22 mouse cellular contexts compared by ENCODE assay signal in the genomic region with DNA sequence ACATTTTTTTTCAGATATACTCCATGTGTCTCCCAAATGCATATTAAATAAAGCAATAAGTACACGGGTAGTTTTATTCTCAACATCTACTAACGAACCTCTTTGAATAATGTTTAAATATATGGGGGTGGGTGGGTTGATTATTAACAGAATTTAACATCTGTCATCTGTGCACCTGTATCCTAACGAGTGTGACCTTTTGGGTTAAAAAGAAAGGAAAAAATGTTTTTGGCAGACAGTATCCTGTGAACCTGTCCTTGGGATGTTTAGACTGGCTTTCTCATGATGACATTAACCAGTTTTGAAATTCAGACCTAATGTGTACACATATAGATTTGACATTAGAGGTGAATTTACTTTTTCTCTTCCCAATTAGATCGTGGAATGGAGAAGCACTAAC.
DNase-seq lines count a peak whose midpoint lies in the region; ATAC-seq and TF ChIP-seq lines count a peak whose summit lies in the region.
"Had no signal": no experiment of that assay in that cellular context is flagged by ENCODE, and none has a peak within 500 bp of the region (broad histone marks: within the 10 kb centered on the region; RNA-seq: fewer than 3 reads in every experiment).

No protein-coding gene starts in this region.

- H3K36me3 ChIP-seq in liver, adult 2 months (ENCODE audit: control insufficient read depth, insufficient read depth, low read length), result no peaks in the 10 kb centered on the region
- no peaks in the 10 kb centered on the region for H3K36me3 ChIP-seq in liver, embryonic 12.5 days
- no peaks in the 10 kb centered on the region for H3K36me3 ChIP-seq in liver, postnatal 0 days (replicated peaks; ENCODE audit: insufficient read depth, low read length)
- no peaks in the 10 kb centered on the region for H3K36me3 ChIP-seq in liver, embryonic 11.5 days (ENCODE audit: control insufficient read depth, insufficient read depth, low read length)
- H3K36me3 ChIP-seq in midbrain, embryonic 10.5 days, result no peaks in the 10 kb centered on the region
- H3K36me3 ChIP-seq in midbrain, embryonic 16.5 days (ENCODE audit: control insufficient read depth, insufficient read depth, low read length), result no peaks in the 10 kb centered on the region
- H3K36me3 ChIP-seq in midbrain, embryonic 11.5 days (ENCODE audit: control insufficient read depth, insufficient read depth, low read length), result no peaks in the 10 kb centered on the region
- H3K36me3 ChIP-seq in midbrain, embryonic 15.5 days (replicated peaks), result no peaks in the 10 kb centered on the region
- H3K36me3 ChIP-seq: G1E had no signal

- H3K9me3 ChIP-seq in liver, embryonic 12.5 days (replicated peaks), result no peaks in the 10 kb centered on the region
- no peaks in the 10 kb centered on the region for H3K9me3 ChIP-seq in liver, postnatal 0 days (ENCODE audit: low read length)
- no peaks in the 10 kb centered on the region for H3K9me3 ChIP-seq in liver, embryonic 11.5 days (ENCODE audit: control insufficient read depth, low read length)
- no peaks in the 10 kb centered on the region for H3K9me3 ChIP-seq in midbrain, embryonic 10.5 days (replicated peaks)
- no peaks in the 10 kb centered on the region for H3K9me3 ChIP-seq in midbrain, embryonic 16.5 days (replicated peaks; ENCODE audit: control insufficient read depth, low read length, poor library complexity, severe bottlenecking)
- no peaks in the 10 kb centered on the region for H3K9me3 ChIP-seq in midbrain, embryonic 11.5 days (ENCODE audit: control insufficient read depth, low read length)
- no peaks in the 10 kb centered on the region for H3K9me3 ChIP-seq in midbrain, embryonic 15.5 days

- WGBS in liver, adult 2 months, result 27% methylated on average over 4 of the region's 4 CpGs
- WGBS in liver, embryonic 12.5 days (ENCODE audit: insufficient replicate concordance), result 54% methylated on average over 4 of the region's 4 CpGs
- 51% methylated on average over 4 of the region's 4 CpGs for WGBS in liver, postnatal 0 days (ENCODE audit: insufficient replicate concordance)
- WGBS in liver, embryonic 11.5 days, result 73% methylated on average over 4 of the region's 4 CpGs
- 81% methylated on average over 4 of the region's 4 CpGs for WGBS in midbrain, embryonic 10.5 days
- WGBS in midbrain, embryonic 16.5 days, result 65% methylated on average over 4 of the region's 4 CpGs
- 78% methylated on average over 4 of the region's 4 CpGs for WGBS in midbrain, embryonic 11.5 days
- 60% methylated on average over 4 of the region's 4 CpGs for WGBS in midbrain, embryonic 15.5 days

- no peak overlapping the region for H3K4me2 ChIP-seq in liver, embryonic 12.5 days
- no peak overlapping the region for H3K4me2 ChIP-seq in liver, postnatal 0 days (ENCODE audit: low read depth, low read length)
- no peak overlapping the region for H3K4me2 ChIP-seq in liver, embryonic 11.5 days
- H3K4me2 ChIP-seq in midbrain, embryonic 16.5 days (ENCODE audit: low read length), result no peak overlapping the region
- no peak overlapping the region for H3K4me2 ChIP-seq in midbrain, embryonic 11.5 days
- no peak overlapping the region for H3K4me2 ChIP-seq in midbrain, embryonic 15.5 days

- DNase-seq in liver, adult 2 months (ENCODE audit: extremely low read depth, low read depth, low spot score), result peak; percentile 54
- no peak for DNase-seq in liver, postnatal 0 days
- no peak for DNase-seq in liver, embryonic 11.5 days (ENCODE audit: low spot score)
- DNase-seq in midbrain, embryonic 10.5 days (ENCODE audit: low spot score), result no peak
- peak; percentile 72 for DNase-seq in midbrain, embryonic 11.5 days (ENCODE audit: low spot score, missing footprints)
- DNase-seq: adrenal gland, adult 2 months; adrenal gland, adult 8-10 months; adrenal gland, postnatal 10 days; adrenal gland, postnatal 14 days; adrenal gland, postnatal 25 days; adrenal gland, postnatal 36 days; B cell, adult 2 months; cerebellum, adult 11 months; cerebellum, adult 11-12 months had no signal

- no peak for ATAC-seq in liver, embryonic 12.5 days
- peak; percentile 69 for ATAC-seq in liver, postnatal 0 days
- ATAC-seq in liver, embryonic 11.5 days (replicated peaks; ENCODE audit: low FRiP score), result no peak
- no peak for ATAC-seq in midbrain, embryonic 16.5 days
- no peak for ATAC-seq in midbrain, embryonic 11.5 days (ENCODE audit: low FRiP score)
- ATAC-seq in midbrain, embryonic 15.5 days (replicated peaks), result no peak
- ATAC-seq: activated CD4-positive, CD25-positive, alpha-beta regulatory T cell, adult 4 months; CD4-positive, CD25-positive, alpha-beta regulatory T cell, adult 4 months; Patski had no signal

- H3K27ac ChIP-seq in liver, adult 2 months (replicated peaks; ENCODE audit: insufficient read depth, low read depth, low read length), result no peak overlapping the region
- no peak overlapping the region for H3K27ac ChIP-seq in liver, embryonic 12.5 days
- H3K27ac ChIP-seq in liver, postnatal 0 days (ENCODE audit: low read depth), result no peak overlapping the region
- H3K27ac ChIP-seq in liver, embryonic 11.5 days (ENCODE audit: low read depth, low read length), result no peak overlapping the region
- H3K27ac ChIP-seq in midbrain, embryonic 10.5 days (replicated peaks), result peak overlapping the region; percentile 73; the same call in 1 of the 2 replicates
- no peak overlapping the region for H3K27ac ChIP-seq in midbrain, embryonic 16.5 days (ENCODE audit: low read length)
- H3K27ac ChIP-seq in midbrain, embryonic 11.5 days (ENCODE audit: low read depth, low read length), result no peak overlapping the region; the same call in 1 of the 2 replicates
- no peak overlapping the region for H3K27ac ChIP-seq in midbrain, embryonic 15.5 days

- no peak overlapping the region for H3K9ac ChIP-seq in liver, adult 2 months (ENCODE audit: low read depth, low read length)
- H3K9ac ChIP-seq in liver, embryonic 12.5 days, result no peak overlapping the region
- H3K9ac ChIP-seq in liver, postnatal 0 days (replicated peaks), result no peak overlapping the region
- H3K9ac ChIP-seq in liver, embryonic 11.5 days (ENCODE audit: low read depth, low read length), result no peak overlapping the region
- H3K9ac ChIP-seq in midbrain, embryonic 16.5 days (ENCODE audit: low read depth, low read length), result no peak overlapping the region
- no peak overlapping the region for H3K9ac ChIP-seq in midbrain, embryonic 11.5 days (ENCODE audit: low read length)
- H3K9ac ChIP-seq in midbrain, embryonic 15.5 days, result no peak overlapping the region

- no peak overlapping the region for H3K4me3 ChIP-seq in liver, adult 2 months (ENCODE audit: insufficient read depth, low read depth, low read length)
- H3K4me3 ChIP-seq in liver, embryonic 12.5 days, result no peak overlapping the region
- no peak overlapping the region for H3K4me3 ChIP-seq in liver, postnatal 0 days (ENCODE audit: low read depth, low read length)
- H3K4me3 ChIP-seq in liver, embryonic 11.5 days (ENCODE audit: low read depth, low read length), result no peak overlapping the region
- H3K4me3 ChIP-seq in midbrain, embryonic 10.5 days, result no peak overlapping the region
- no peak overlapping the region for H3K4me3 ChIP-seq in midbrain, embryonic 16.5 days (ENCODE audit: low read depth, low read length)
- no peak overlapping the region for H3K4me3 ChIP-seq in midbrain, embryonic 11.5 days (ENCODE audit: low read depth, low read length)
- H3K4me3 ChIP-seq in midbrain, embryonic 15.5 days, result no peak overlapping the region

- H3K79me2 ChIP-seq in liver, adult 2 months (ENCODE audit: control insufficient read depth, insufficient read depth, low read length), result no peaks in the 10 kb centered on the region

- H3K4me1 ChIP-seq in liver, adult 2 months (ENCODE audit: control insufficient read depth, insufficient read depth, low read length), result peaks cover 2% of the 10 kb centered on the region; the same call in 1 of the 2 replicates
- H3K4me1 ChIP-seq in liver, embryonic 12.5 days, result no peaks in the 10 kb centered on the region
- H3K4me1 ChIP-seq in liver, postnatal 0 days (ENCODE audit: insufficient read depth), result no peaks in the 10 kb centered on the region
- no peaks in the 10 kb centered on the region for H3K4me1 ChIP-seq in liver, embryonic 11.5 days (replicated peaks; ENCODE audit: control insufficient read depth, insufficient read depth, low read length)
- H3K4me1 ChIP-seq in midbrain, embryonic 10.5 days, result peaks cover 24% of the 10 kb centered on the region
- no peaks in the 10 kb centered on the region for H3K4me1 ChIP-seq in midbrain, embryonic 16.5 days (ENCODE audit: control insufficient read depth, insufficient read depth, low read length)
- peaks cover 10% of the 10 kb centered on the region for H3K4me1 ChIP-seq in midbrain, embryonic 11.5 days (ENCODE audit: control insufficient read depth, insufficient read depth, low read length)
- H3K4me1 ChIP-seq in midbrain, embryonic 15.5 days, result 0 out of 2 replicates have a peak, but pooled peaks cover 7% of the 10 kb centered on the region

- H3K27me3 ChIP-seq in liver, adult 2 months (ENCODE audit: control insufficient read depth, insufficient read depth, low read length), result no peaks in the 10 kb centered on the region
- no peaks in the 10 kb centered on the region for H3K27me3 ChIP-seq in liver, embryonic 12.5 days (replicated peaks)
- no peaks in the 10 kb centered on the region for H3K27me3 ChIP-seq in liver, postnatal 0 days (ENCODE audit: insufficient read depth, low read length)
- no peaks in the 10 kb centered on the region for H3K27me3 ChIP-seq in liver, embryonic 11.5 days (replicated peaks; ENCODE audit: control insufficient read depth, insufficient read depth, low read length)
- H3K27me3 ChIP-seq in midbrain, embryonic 10.5 days (ENCODE audit: low read depth, poor library complexity, severe bottlenecking), result no peaks in the 10 kb centered on the region
- no peaks in the 10 kb centered on the region for H3K27me3 ChIP-seq in midbrain, embryonic 16.5 days (ENCODE audit: control insufficient read depth, insufficient read depth, low read depth, low read length)
- no peaks in the 10 kb centered on the region for H3K27me3 ChIP-seq in midbrain, embryonic 11.5 days (ENCODE audit: control insufficient read depth, insufficient read depth, low read length)
- no peaks in the 10 kb centered on the region for H3K27me3 ChIP-seq in midbrain, embryonic 15.5 days (replicated peaks)
- H3K27me3 ChIP-seq: CH12.LX, Patski had no signal

- TF ChIP-seq CTCF in liver, adult 2 months (IDR thresholded peaks at IDR 0.05; ENCODE audit: low read depth, low read length), result no peak
- no peak for TF ChIP-seq CTCF in liver, postnatal 0 days (IDR thresholded peaks at IDR 0.05; ENCODE audit: low read depth)

- TF ChIP-seq EP300 in liver, postnatal 0 days (IDR thresholded peaks at IDR 0.05; ENCODE audit: low read depth), result no peak

- TF ChIP-seq POLR2A in liver, adult 2 months (IDR thresholded peaks at IDR 0.05; ENCODE audit: extremely low read depth, insufficient read depth, low read length), result no peak

Comparison
In these comparisons a context has a peak if more than half of its experiments do, and no peak if none do; other contexts are left out.
1. DNase-seq: peak in liver, adult 2 months (single experiment) and midbrain, embryonic 11.5 days (single experiment); none in liver, postnatal 0 days (single experiment), liver, embryonic 11.5 days (single experiment) and midbrain, embryonic 10.5 days (single experiment).